Mouse (Mus musculus): ENCODE data around the gene Zfp384.
A peak's percentile ranks its signal among the peaks of the same experiment; 100 is the strongest.

Zfp384 gene

DNA sequence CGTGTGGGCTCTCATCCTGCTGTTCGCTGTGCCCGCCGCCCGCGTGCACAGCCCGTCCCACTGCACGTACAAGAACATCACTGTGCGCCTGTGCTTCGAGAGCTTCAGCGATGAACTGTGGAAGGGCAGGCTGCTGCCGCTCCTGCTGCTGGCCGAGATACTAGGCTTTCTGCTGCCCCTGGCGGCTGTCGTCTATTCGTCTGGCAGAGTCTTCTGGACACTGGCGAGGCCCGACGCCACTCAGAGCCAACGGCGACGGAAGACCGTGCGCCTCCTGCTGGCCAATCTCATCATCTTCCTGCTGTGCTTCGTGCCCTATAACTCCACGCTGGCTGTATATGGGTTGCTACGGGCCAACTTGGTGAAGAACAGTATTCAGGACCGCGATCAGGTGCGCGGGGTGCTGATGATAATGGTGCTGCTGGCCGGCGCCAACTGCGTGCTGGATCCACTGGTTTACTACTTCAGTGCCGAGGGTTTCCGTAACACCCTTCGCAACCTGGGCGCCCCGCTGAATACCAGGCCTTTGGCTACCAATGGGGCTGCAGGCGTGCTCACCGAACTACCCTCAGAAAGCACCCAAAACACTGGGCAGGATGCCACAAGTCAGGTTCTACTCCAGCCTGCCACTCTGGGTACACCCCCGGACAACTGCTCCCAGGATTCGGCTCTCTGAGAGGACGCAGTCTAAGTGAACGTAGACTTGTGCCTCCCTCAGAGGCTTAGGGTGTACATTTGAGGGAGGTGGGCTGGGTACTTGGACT, 73.0 kb downstream of the Zfp384 start:
- peak; percentile 86 to 95 for DNase-seq (ENCODE audit: low spot score in 2 of 2)

DNA sequence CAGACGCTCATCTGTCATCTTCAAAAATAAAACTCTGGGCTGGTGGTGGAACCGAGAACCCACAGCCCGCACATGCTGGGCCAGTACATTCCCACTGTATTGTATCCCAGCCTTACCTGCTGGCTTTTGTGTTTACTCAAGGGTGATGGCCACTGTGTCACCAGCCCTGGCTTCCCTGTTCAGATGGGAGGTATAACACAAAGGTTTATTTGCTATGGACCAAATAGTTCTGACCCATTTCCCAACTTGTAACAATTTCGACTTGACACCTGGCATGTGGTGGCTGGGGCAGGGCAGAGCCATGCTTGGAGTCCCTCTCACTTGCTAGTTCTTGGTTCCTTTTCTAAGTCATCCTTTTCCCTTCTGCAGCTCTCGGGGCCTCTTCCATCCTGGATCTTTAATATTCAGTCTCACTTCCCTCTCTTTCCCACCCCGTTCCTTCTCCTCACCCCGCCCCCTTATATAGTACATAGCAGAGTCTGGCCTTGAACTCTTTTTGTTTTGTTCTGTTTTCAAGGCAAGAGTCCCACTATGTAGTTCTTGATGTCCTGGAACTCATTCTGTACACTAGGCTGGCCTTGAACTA, 73.9 kb downstream of the Zfp384 start:
- no peak for DNase-seq (ENCODE audit: low spot score in 2 of 2)

DNA sequence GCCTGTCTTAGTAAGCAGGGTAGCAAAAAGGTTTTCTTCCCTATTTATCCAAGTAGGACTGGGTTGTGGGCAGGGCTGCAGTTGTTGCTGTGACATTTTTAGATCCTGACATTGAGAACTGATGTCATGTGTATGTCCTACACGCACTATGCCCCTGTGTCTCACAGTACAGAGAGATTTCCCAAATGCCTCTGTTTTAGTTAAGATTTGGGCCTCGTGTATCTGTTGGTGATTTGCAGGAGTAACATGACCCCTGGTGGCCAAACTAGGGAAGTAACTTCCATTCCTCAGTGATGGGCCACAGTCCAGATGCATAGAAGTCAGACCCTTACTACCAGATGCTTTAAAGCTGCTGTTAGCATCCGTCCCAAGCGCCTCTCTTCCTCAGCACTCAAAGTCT, 75.5 kb downstream of the Zfp384 start:
- DNase-seq (ENCODE audit: low spot score in 2 of 2): peak in 1 of 2 experiments; percentile 66
